Mouse (Mus musculus): Measurements from ENCODE around the gene Tnc.

GRCm38 (mm10) chr4:64089378-64089777 lies 42.6 kb upstream of the Tnc start:
- TF ChIP-seq CTCF (IDR thresholded peaks at IDR 0.05; ENCODE audit: borderline replicate concordance, control insufficient read depth, extremely low read depth, insufficient read depth, low read length, poor library complexity) (no peak), POLR2A (IDR thresholded peaks at IDR 0.05; ENCODE audit: control insufficient read depth, extremely low read depth, insufficient read depth, low read length, poor library complexity) (no peak)
